Mouse (Mus musculus): ENCODE measurements around the gene Vmn1r12. TPM values are rescaled to one million over a fixed set of nuclear protein-coding genes. Genes with fewer than 3 reads are reported as not detected.
"Not testable (repeated sequence)": the region's sequence is repeated elsewhere in the genome, so short reads cannot be mapped to it uniquely, and the experiment has no call there.

Vmn1r12 gene
- not detected in 2 replicates for total RNA-seq (2017)

- no peak for ATAC-seq (replicated peaks in 1 of 2; ENCODE audit: insufficient read depth in 1 of 2, low FRiP score in 2 of 2, low TSS enrichment in 1 of 2, low read depth in 1 of 2, poor library complexity in 2 of 2, severe bottlenecking in 2 of 2)
Measured at GRCm38 (mm10) chr6:57156619-57157018, at the start of gene Vmn1r12. Vmn1r12 (plus strand) TSS chr6:57156919.

GRCm38 (mm10) chr6:57109154-57109553, 47.6 kb upstream of the Vmn1r12 start, which contains the start of gene Vmn1r10:
Vmn1r10 (plus strand) TSS chr6:57109454.
- no peak for ATAC-seq (replicated peaks in 1 of 2; ENCODE audit: insufficient read depth in 1 of 2, low FRiP score in 2 of 2, low TSS enrichment in 1 of 2, low read depth in 1 of 2, poor library complexity in 2 of 2, severe bottlenecking in 2 of 2)

DNA sequence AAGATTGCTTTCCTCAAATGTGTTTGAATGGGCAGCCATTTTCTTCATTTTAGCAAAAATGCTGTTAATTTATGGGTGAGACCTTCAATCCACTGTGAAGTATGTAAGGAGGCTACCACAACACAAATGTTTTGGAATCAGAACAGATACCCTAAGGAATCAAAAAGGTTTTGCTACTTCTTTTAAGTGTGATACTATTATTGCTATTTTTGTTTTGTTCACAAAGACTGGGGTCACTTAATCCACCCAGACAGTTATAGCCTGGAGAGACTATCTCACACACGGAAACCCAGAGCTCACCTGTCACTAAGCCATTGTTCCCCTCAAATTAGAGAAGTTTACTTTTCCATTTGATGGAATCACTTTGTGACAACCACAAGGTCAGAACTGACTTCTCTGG, 23.6 kb upstream of the Vmn1r12 start, which contains the start of gene Vmn1r11:
TSS of gene Vmn1r11 (plus strand) at position 301 of the 400 bp plus-strand sequence.
- ATAC-seq (replicated peaks in 1 of 2; ENCODE audit: insufficient read depth in 1 of 2, low FRiP score in 2 of 2, low TSS enrichment in 1 of 2, low read depth in 1 of 2, poor library complexity in 2 of 2, severe bottlenecking in 2 of 2): no peak

- ATAC-seq (replicated peaks in 1 of 2; ENCODE audit: insufficient read depth in 1 of 2, low FRiP score in 2 of 2, low TSS enrichment in 1 of 2, low read depth in 1 of 2, poor library complexity in 2 of 2, severe bottlenecking in 2 of 2): not testable (repeated sequence)
Measured at GRCm38 (mm10) chr6:57190016-57190415, 33.3 kb downstream of the Vmn1r12 start.

DNA sequence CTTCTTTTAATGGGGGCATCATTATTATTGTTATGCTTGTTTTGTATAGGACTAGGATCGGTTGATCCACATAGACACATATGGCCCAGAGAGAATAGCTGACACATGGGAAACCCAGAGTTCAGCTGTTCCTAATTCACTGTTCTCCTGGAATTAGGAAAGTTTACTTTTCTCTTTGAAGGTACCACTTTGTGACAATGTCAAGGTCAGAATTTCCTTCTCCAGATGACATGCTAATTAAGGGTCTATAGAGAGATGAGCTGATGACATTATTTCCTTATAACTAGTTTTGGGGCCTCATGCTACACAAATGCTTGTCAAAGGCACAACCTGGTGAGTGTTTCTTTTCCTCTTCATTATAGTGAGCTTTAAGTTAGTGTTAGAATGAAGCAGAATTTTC, 46.3 kb downstream of the Vmn1r12 start, which contains the start of gene Vmn1r13:
TSS of gene Vmn1r13 (plus strand) at position 301 of the 400 bp plus-strand sequence.
- not testable (repeated sequence) for ATAC-seq (replicated peaks in 1 of 2; ENCODE audit: insufficient read depth in 1 of 2, low FRiP score in 2 of 2, low TSS enrichment in 1 of 2, low read depth in 1 of 2, poor library complexity in 2 of 2, severe bottlenecking in 2 of 2)

Other genes with a start within 250 kb of the Vmn1r12 start
- 91.3 and 103 TPM in 2 replicates for gene Nt5c3, start 233.0 kb upstream of the Vmn1r12 start, total RNA-seq (2017)
- 1.1 and 1.4 TPM in 2 replicates for gene Vmn1r4, start 232.9 kb upstream of the Vmn1r12 start, total RNA-seq (2017)
- not detected in 2 replicates for gene Vmn1r5, start 186.6 kb upstream of the Vmn1r12 start, total RNA-seq (2017)
- not detected in 2 replicates for gene Vmn1r6, start 159.7 kb upstream of the Vmn1r12 start, total RNA-seq (2017)
- not detected in 2 replicates for gene Vmn1r7, start 131.6 kb upstream of the Vmn1r12 start, total RNA-seq (2017)
- not detected in 2 replicates for gene Vmn1r8, start 124.6 kb upstream of the Vmn1r12 start, total RNA-seq (2017)
- not detected in 2 replicates for gene Vmn1r9, start 90.1 kb upstream of the Vmn1r12 start, total RNA-seq (2017)
- not detected in 2 replicates for gene Vmn1r10, start 47.5 kb upstream of the Vmn1r12 start, total RNA-seq (2017)
- not detected in 2 replicates for gene Vmn1r11, start 23.5 kb upstream of the Vmn1r12 start, total RNA-seq (2017)
- not detected in 2 replicates for gene Vmn1r13, start 46.4 kb downstream of the Vmn1r12 start, total RNA-seq (2017)
- gene Vmn1r14, start 74.8 kb downstream of the Vmn1r12 start, total RNA-seq (2017): not detected in 2 replicates
- gene Vmn1r15, start 101.0 kb downstream of the Vmn1r12 start, total RNA-seq (2017): not detected in 2 replicates
- gene Vmn1r16, start 172.6 kb downstream of the Vmn1r12 start, total RNA-seq (2017): not detected in 2 replicates
- gene Vmn1r17, start 206.8 kb downstream of the Vmn1r12 start, total RNA-seq (2017): not detected in 2 replicates
- not detected in 2 replicates for gene Vmn1r18, start 238.9 kb downstream of the Vmn1r12 start, total RNA-seq (2017)
- gene Vmn1r19, start 246.9 kb downstream of the Vmn1r12 start, total RNA-seq (2017): not detected in 2 replicates